Mouse (Mus musculus) thymus, adult 2 months (tissue): ENCODE data around the gene Ppp1r14a.
A peak's percentile ranks its signal among the peaks of the same experiment; 100 is the strongest.

ENCODE experiments used
- CTCF ChIP-seq: fragments of 200-500 bp; IDR thresholded peaks from 2 replicates; pipeline ENCODE4 v1.5.1; 2012; ENCODE audit warnings: mild to moderate bottlenecking, control low read depth, low read length, moderate library complexity, borderline replicate concordance; ENCODE audit not compliant: control insufficient read depth, poor library complexity, insufficient read depth; ENCODE audit errors: extremely low read depth
- POLR2A ChIP-seq: fragments of 200-500 bp; IDR thresholded peaks from 2 replicates; pipeline ENCODE4 v1.6.1; 2012; ENCODE audit warnings: mild to moderate bottlenecking, low read length, control low read depth, moderate library complexity; ENCODE audit not compliant: control insufficient read depth, poor library complexity, insufficient read depth; ENCODE audit errors: extremely low read depth

DNA sequence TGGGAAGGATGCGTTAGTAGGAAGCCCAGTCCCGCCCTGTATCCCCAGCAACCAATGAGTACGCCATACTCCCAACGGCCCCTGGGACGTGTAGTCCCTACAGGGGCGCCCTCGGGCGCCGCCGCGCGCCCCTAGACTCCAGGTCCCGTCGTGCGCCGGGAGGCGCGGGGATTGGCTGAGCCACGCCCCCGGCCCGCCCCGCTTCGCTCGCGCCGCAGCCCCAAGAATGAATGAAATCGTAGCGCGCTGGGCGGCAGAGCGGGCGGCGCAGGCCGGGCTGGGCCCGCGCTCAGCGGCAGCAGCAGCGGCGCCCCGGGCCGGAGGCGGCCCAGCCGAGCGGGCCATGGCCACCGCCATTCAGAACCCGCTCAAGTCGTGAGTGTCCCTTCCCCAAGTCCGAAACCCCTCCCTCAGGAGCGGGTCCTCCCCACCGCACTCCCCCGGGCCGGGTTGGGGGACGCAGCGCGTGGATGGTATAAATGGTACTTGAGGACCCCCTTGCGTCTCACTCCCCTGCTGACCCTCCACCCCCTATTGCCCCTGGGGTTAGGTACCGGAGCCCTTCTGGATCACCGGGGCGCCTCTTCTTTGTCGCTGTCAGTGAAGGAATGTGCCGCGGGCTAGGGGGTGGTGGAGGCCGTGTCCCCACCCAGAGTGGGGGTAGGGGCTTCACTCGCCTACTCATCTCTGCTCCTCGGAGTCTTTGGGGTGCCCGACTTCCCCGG, 14.8 kb downstream of the Ppp1r14a start, which contains the start of gene Dpf1:
- no peak for TF ChIP-seq CTCF
- TF ChIP-seq POLR2A = 0 out of 2 replicates have a peak, but pooled peaks have one; percentile 40
